Mouse (Mus musculus) ES-Bruce4 (cell line): ENCODE data around the gene Trappc2l. TPM values are rescaled to one million over a fixed set of nuclear protein-coding genes. Genes with fewer than 3 reads are reported as not detected.
"Not testable (repeated sequence)": the region's sequence is repeated elsewhere in the genome, so short reads cannot be mapped to it uniquely, and the experiment has no call there.

ENCODE experiments used
- H3K27ac ChIP-seq: 2 replicates; pipeline ENCODE4 v1.5.1; 2012; ENCODE audit warnings: low read length, inconsistent platforms; ENCODE audit not compliant: insufficient read depth
- H3K27me3 ChIP-seq: 2 replicates; pipeline ENCODE4 v1.6.1; 2012; ENCODE audit warnings: mild to moderate bottlenecking, low read length, inconsistent platforms; ENCODE audit not compliant: control insufficient read depth, poor library complexity, insufficient read depth, severe bottlenecking
- H3K36me3 ChIP-seq: 2 replicates; pipeline ENCODE4 v1.6.1; 2012; ENCODE audit warnings: inconsistent platforms, mild to moderate bottlenecking, low read length, moderate library complexity; ENCODE audit not compliant: control insufficient read depth, poor library complexity, insufficient read depth, severe bottlenecking
- H3K4me1 ChIP-seq: one replicate; pipeline ENCODE4 v1.8.1; 2011; ENCODE audit warnings: low read length; ENCODE audit not compliant: control insufficient read depth, insufficient read depth
- H3K4me3 ChIP-seq: 2 replicates; pipeline ENCODE4 v1.5.1; 2011; ENCODE audit warnings: low read depth, mild to moderate bottlenecking, low read length
- H3K9ac ChIP-seq: 2 replicates; pipeline ENCODE4 v1.6.1; 2012; ENCODE audit warnings: low read depth, mild to moderate bottlenecking, inconsistent platforms; ENCODE audit not compliant: poor library complexity, severe bottlenecking
- H3K9me3 ChIP-seq: replicated peaks from 2 replicates; pipeline ENCODE4 v1.6.1; 2012; ENCODE audit warnings: mild to moderate bottlenecking, low read length, inconsistent platforms; ENCODE audit not compliant: control insufficient read depth, poor library complexity, insufficient read depth, severe bottlenecking
- CTCF ChIP-seq: IDR thresholded peaks from one replicate; pipeline ENCODE4 v1.8.1; 2011; ENCODE audit warnings: low read depth, low read length
- EP300 ChIP-seq: IDR thresholded peaks from 2 replicates; pipeline ENCODE4 v1.6.1; 2011; ENCODE audit warnings: low read depth, low read length; ENCODE audit not compliant: insufficient read depth
- POLR2A ChIP-seq: IDR thresholded peaks from one replicate; pipeline ENCODE4 v1.8.1; 2011; ENCODE audit warnings: low read length; ENCODE audit not compliant: insufficient read depth
- polyA plus RNA-seq: library from polyadenylated mRNA; stranded (reverse); fragments of >200 nt; gene quantifications from 2 replicates; pipeline ENCODE4 v1.2.4, GENCODE M21; 2011; ENCODE audit warnings: low read depth; ENCODE audit not compliant: missing spikeins, insufficient read depth, insufficient read length

The Trappc2l gene
- polyA plus RNA-seq, 1 experiment: 19.3 TPM

DNA sequence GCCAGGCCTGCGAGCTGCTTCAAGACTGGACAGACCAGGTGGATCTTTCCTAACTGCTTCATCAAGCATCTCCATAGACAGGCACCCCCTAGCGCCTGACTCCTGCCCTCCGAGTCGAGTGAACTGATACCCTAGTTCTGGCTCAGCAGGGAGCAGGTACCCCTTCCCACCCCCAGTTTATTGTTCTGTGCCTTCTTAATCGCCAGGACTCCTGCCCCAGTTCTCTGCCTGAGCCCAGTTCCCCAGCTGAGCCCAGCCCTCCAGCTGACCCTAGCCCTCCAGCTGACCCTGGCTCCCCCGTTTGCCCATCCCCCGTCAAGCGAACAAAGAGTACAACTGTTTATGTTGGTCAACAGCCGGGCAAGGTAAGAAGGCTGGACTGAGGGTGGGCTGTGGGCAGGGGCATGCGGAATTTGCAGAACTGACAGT lies 42.5 kb upstream of the Trappc2l start:
- H3K27ac ChIP-seq: no peak overlapping the region
- H3K4me3 ChIP-seq: peak overlapping the region; percentile 85
- peak; percentile 20 for TF ChIP-seq CTCF
- TF ChIP-seq EP300: no peak
- peak overlapping the region; percentile 98 for H3K9ac ChIP-seq
- peaks cover 6% of the 10 kb centered on the region for H3K4me1 ChIP-seq
- H3K27me3 ChIP-seq: no peaks in the 10 kb centered on the region
- peaks cover 44% of the 10 kb centered on the region for H3K36me3 ChIP-seq
- H3K9me3 ChIP-seq: no peaks in the 10 kb centered on the region

DNA sequence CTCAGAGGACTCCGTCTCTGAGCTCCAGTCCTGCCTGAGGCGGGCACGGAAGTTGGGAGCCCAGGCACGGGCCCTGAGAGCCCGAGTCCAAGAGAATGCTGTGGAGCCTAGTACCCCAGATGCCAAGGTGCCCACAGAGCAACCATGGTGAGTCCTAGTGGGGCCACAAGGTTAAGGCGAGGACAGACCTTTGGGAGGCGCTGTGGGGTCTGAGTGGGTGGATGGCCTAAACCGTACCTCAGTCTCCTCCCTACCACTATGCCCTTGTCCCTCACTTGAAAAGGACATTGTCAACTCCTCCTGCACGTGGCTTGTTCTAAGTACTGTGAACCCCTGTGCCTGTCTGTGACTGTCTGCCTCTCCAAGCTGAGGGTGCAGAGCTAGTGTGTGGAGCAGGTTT lies 42.1 kb upstream of the Trappc2l start:
- Histone ChIP-seq H3K36me3 (peaks cover 49% of the 10 kb centered on the region), H3K27me3 (no peaks in the 10 kb centered on the region), H3K4me1 (peaks cover 6% of the 10 kb centered on the region), H3K9ac (peak overlapping the region; percentile 98), H3K27ac (peak overlapping the region; percentile 3; the same call in 1 of the 2 replicates), H3K4me3 (peak overlapping the region; percentile 85), H3K9me3 (no peaks in the 10 kb centered on the region)
- TF ChIP-seq CTCF (peak; percentile 49), EP300 (no peak)

DNA sequence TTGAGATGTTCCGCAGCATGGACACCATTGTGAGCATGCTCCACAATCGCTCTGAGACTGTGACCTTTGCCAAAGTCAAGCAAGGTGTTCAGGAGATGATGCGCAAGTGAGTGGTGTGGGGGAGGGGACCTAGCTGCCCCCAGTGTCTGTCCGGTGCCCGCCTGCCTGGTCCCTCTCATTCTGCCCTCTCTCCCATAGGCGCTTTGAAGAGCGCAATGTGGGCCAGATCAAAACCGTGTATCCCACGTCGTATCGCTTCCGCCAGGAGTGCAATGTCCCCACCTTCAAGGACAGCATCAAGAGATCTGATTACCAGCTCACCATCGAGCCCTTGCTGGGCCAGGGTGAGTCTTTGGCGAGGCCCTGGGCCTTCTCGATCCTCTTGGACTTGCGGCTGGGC lies 41.4 kb upstream of the Trappc2l start:
- Histone ChIP-seq H3K4me3 (peak overlapping the region; percentile 85), H3K9me3 (no peaks in the 10 kb centered on the region), H3K27ac (peak overlapping the region; percentile 3; the same call in 1 of the 2 replicates), H3K27me3 (no peaks in the 10 kb centered on the region), H3K4me1 (peaks cover 6% of the 10 kb centered on the region), H3K9ac (peak overlapping the region; percentile 98; the same call in 1 of the 2 replicates), H3K36me3 (peaks cover 51% of the 10 kb centered on the region)
- no peak for TF ChIP-seq EP300
- no peak for TF ChIP-seq CTCF
- no peak for TF ChIP-seq POLR2A

DNA sequence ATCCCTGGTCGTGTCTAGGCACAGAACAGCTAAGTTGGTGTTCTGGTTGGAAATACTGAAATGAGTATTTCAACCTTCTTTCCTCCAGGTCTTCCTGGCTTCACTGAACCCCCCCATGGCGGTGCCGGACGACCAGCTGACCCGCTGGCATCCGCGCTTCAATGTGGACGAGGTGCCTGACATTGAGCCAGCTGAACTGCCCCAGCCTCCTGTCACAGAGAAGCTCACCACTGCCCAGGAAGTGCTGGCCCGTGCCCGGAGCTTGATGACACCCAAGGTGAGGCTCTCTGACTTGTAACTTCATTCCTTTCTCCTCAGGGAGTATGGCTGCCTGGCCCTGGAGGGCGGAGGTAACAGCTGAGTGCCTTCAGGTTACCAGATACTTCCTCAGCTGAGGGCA lies 40.3 kb upstream of the Trappc2l start:
- H3K36me3 ChIP-seq: peaks cover 51% of the 10 kb centered on the region
- H3K27me3 ChIP-seq: no peaks in the 10 kb centered on the region
- H3K27ac ChIP-seq: no peak overlapping the region
- TF ChIP-seq EP300 (no peak), POLR2A (no peak), CTCF (no peak)
- peaks cover 6% of the 10 kb centered on the region for H3K4me1 ChIP-seq
- no peak overlapping the region for H3K4me3 ChIP-seq
- H3K9me3 ChIP-seq: no peaks in the 10 kb centered on the region
- H3K9ac ChIP-seq: no peak overlapping the region

- Histone ChIP-seq H3K9ac (no peak overlapping the region), H3K4me3 (no peak overlapping the region), H3K27ac (no peak overlapping the region), H3K36me3 (peaks cover 51% of the 10 kb centered on the region), H3K9me3 (no peaks in the 10 kb centered on the region), H3K4me1 (peaks cover 6% of the 10 kb centered on the region), H3K27me3 (no peaks in the 10 kb centered on the region)
- TF ChIP-seq POLR2A (no peak), EP300 (no peak), CTCF (no peak)
These were observed 39.6 kb upstream of the Trappc2l start for GRCm38 (mm10) chr8:122571750-122572267.

GRCm38 (mm10) chr8:122572751-122573150 lies 38.7 kb upstream of the Trappc2l start:
- H3K27ac ChIP-seq: 0 out of 2 replicates have a peak overlapping the region, but pooled peaks have one; percentile 67
- no peaks in the 10 kb centered on the region for H3K9me3 ChIP-seq
- TF ChIP-seq EP300 (no peak), POLR2A (no peak), CTCF (no peak)
- H3K4me1 ChIP-seq: peaks cover 7% of the 10 kb centered on the region
- no peaks in the 10 kb centered on the region for H3K27me3 ChIP-seq
- H3K36me3 ChIP-seq: peaks cover 51% of the 10 kb centered on the region
- no peak overlapping the region for H3K4me3 ChIP-seq
- H3K9ac ChIP-seq: no peak overlapping the region

GRCm38 (mm10) chr8:122573176-122573575 lies 38.3 kb upstream of the Trappc2l start:
- not testable (repeated sequence) for H3K4me3 ChIP-seq, H3K4me1 ChIP-seq, H3K27me3 ChIP-seq, H3K9ac ChIP-seq, H3K9me3 ChIP-seq
- peak overlapping the region; percentile 67; the same call in 1 of the 2 replicates for H3K27ac ChIP-seq
- H3K36me3 ChIP-seq: peaks cover 51% of the 10 kb centered on the region
